ENCODE assay signal across 8 mouse cellular contexts in the genomic region with DNA sequence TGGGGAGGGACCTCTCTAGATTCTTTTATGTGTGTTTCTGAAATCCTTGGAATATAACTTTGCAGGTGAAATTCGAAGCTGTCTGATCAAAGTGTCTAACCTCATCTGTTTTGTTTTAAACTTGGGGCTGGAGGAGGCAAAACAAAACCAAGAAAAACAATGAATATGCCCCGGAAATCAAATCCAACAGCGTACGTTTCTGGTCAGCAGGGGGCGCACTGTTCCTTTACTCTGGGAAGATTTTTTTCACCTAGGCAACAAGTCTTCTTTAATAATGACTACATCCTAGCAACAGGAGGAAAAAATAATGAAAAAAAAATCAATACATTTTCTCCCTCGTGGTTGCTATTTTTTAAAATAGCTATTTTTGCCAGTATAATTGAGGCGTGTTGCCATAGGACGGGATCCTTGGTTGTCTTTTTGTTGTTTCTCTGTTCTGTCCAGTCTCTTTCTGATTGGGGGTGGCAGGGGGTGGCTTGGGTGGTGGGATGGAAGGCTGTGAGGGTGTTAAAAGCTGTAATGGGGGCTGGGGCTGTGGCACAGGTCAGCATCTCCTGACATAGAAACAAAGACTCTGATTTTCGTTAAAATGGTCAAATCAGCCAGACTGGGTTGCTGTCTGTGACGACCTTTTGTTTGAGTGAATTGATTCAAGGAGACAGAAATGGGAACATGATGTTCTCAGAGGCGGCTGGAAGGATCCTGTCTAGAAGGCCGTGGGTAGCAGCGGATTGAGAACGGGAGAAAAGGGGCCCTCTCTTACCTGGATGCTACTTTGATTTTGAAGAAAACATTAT. TPM values are rescaled to one million over a fixed set of nuclear protein-coding genes. Genes with fewer than 3 reads are reported as not detected.
DNase-seq lines count a peak whose midpoint lies in the region; ATAC-seq lines count a peak whose summit lies in the region.

No protein-coding gene starts in this region.

- intact Hi-C loops in left cerebral cortex, postnatal 25 days (cut with DNase I) = loop anchor here (2.0 to 10.0 kb wide), 5 partner anchors 56 to 350 kb away; no protein-coding TSS in a partner anchor

- DNase-seq in heart, adult 18-20 months = peak; percentile 48 to 92
- peak; percentile 76 for DNase-seq in cerebellum, adult 9-10 months
- DNase-seq in frontal cortex, postnatal 14 days (ENCODE audit: low spot score in 2 of 2) = peak; percentile 61 to 82
- peak; percentile 87 to 89 for DNase-seq in left cerebral cortex, postnatal 25 days (ENCODE audit: low spot score in 2 of 2)
- DNase-seq in spleen, postnatal 4 days (ENCODE audit: low spot score in 2 of 2) = peak; percentile 56 to 85

- no peak for ATAC-seq in heart, embryonic 11.5 days (replicated peaks; ENCODE audit: insufficient number of reproducible peaks, low FRiP score, low TSS enrichment)
- ATAC-seq in hindbrain, embryonic 16.5 days = peak; percentile 46
- peak; percentile 40 for ATAC-seq in midbrain, embryonic 16.5 days

- H3K27me3 ChIP-seq in heart, embryonic 11.5 days (ENCODE audit: control insufficient read depth, insufficient read depth, low read length) = no peaks in the 10 kb centered on the region
- H3K27me3 ChIP-seq in hindbrain, embryonic 16.5 days (replicated peaks; ENCODE audit: control insufficient read depth, insufficient read depth, low read length) = no peaks in the 10 kb centered on the region
- H3K27me3 ChIP-seq in midbrain, embryonic 16.5 days (ENCODE audit: control insufficient read depth, insufficient read depth, low read depth, low read length) = no peaks in the 10 kb centered on the region

- H3K4me3 ChIP-seq in heart, embryonic 11.5 days (ENCODE audit: low read depth, low read length) = no peak overlapping the region
- no peak overlapping the region for H3K4me3 ChIP-seq in hindbrain, embryonic 16.5 days (ENCODE audit: low read length)
- H3K4me3 ChIP-seq in midbrain, embryonic 16.5 days (ENCODE audit: low read depth, low read length) = no peak overlapping the region

- 39% methylated on average over 14 of the region's 14 CpGs for WGBS in heart, embryonic 11.5 days (ENCODE audit: insufficient replicate concordance)
- 27% methylated on average over 14 of the region's 14 CpGs for WGBS in hindbrain, embryonic 16.5 days
- 21% methylated on average over 14 of the region's 14 CpGs for WGBS in midbrain, embryonic 16.5 days

- H3K4me2 ChIP-seq in heart, embryonic 11.5 days = no peak overlapping the region
- H3K4me2 ChIP-seq in hindbrain, embryonic 16.5 days (ENCODE audit: low read length) = peak overlapping the region; percentile 26; the same call in 1 of the 2 replicates
- H3K4me2 ChIP-seq in midbrain, embryonic 16.5 days (ENCODE audit: low read length) = peak overlapping the region; percentile 28

- no peak overlapping the region for H3K27ac ChIP-seq in heart, embryonic 11.5 days (ENCODE audit: low read depth, low read length)
- H3K27ac ChIP-seq in hindbrain, embryonic 16.5 days (ENCODE audit: low read depth, low read length) = no peak overlapping the region
- H3K27ac ChIP-seq in midbrain, embryonic 16.5 days (ENCODE audit: low read length) = peak overlapping the region; percentile 74

- H3K9me3 ChIP-seq in heart, embryonic 11.5 days (replicated peaks; ENCODE audit: control insufficient read depth, low read length) = no peaks in the 10 kb centered on the region
- no peaks in the 10 kb centered on the region for H3K9me3 ChIP-seq in hindbrain, embryonic 16.5 days (ENCODE audit: control insufficient read depth, low read length)
- no peaks in the 10 kb centered on the region for H3K9me3 ChIP-seq in midbrain, embryonic 16.5 days (replicated peaks; ENCODE audit: control insufficient read depth, low read length, poor library complexity, severe bottlenecking)

- H3K4me1 ChIP-seq in heart, embryonic 11.5 days (ENCODE audit: control insufficient read depth, insufficient read depth, low read length) = no peaks in the 10 kb centered on the region
- no peaks in the 10 kb centered on the region for H3K4me1 ChIP-seq in hindbrain, embryonic 16.5 days (ENCODE audit: control insufficient read depth, insufficient read depth, low read depth, low read length)
- H3K4me1 ChIP-seq in midbrain, embryonic 16.5 days (ENCODE audit: control insufficient read depth, insufficient read depth, low read length) = peaks cover 6% of the 10 kb centered on the region

- no peak overlapping the region for H3K9ac ChIP-seq in heart, embryonic 11.5 days (ENCODE audit: low read depth, low read length)
- H3K9ac ChIP-seq in hindbrain, embryonic 16.5 days (ENCODE audit: low read depth, low read length) = no peak overlapping the region
- no peak overlapping the region for H3K9ac ChIP-seq in midbrain, embryonic 16.5 days (ENCODE audit: low read depth, low read length)

- no peaks in the 10 kb centered on the region for H3K36me3 ChIP-seq in heart, embryonic 11.5 days (ENCODE audit: control insufficient read depth, insufficient read depth, low read length)
- H3K36me3 ChIP-seq in hindbrain, embryonic 16.5 days (ENCODE audit: control insufficient read depth, insufficient read depth, low read length) = no peaks in the 10 kb centered on the region
- H3K36me3 ChIP-seq in midbrain, embryonic 16.5 days (ENCODE audit: control insufficient read depth, insufficient read depth, low read length) = no peaks in the 10 kb centered on the region

RNA-seq across cellular contexts. Expression of gene Uox, which starts 5.8 kb away (rescaled TPM):
- total RNA-seq in heart, adult 18-20 months (2021) = not detected
- polyA plus RNA-seq in heart, embryonic 11.5 days (2014; fragmentation: Nextera tagmentation; extraction: Ambion mirVana) = not detected in 2 replicates
- polyA plus RNA-seq in hindbrain, embryonic 16.5 days (2015; fragmentation: Nextera tagmentation; extraction: Ambion mirVana) = 0.14 TPM in 1 of 2 replicates, not detected in the other
- under 1 TPM; 0.39 to 0.80 TPM for total RNA-seq in left cerebral cortex, postnatal 25 days (2021)
- 0.09 TPM in 1 of 2 replicates, not detected in the other for polyA plus RNA-seq in midbrain, embryonic 16.5 days (2015; fragmentation: Nextera tagmentation; extraction: Ambion mirVana)

RNA-seq across cellular contexts. Expression of gene Rpf1, which starts 43.2 kb away (rescaled TPM):
- 10 to 100 TPM; 13.2 to 14.8 TPM for total RNA-seq in heart, adult 18-20 months (2021)
- polyA plus RNA-seq in heart, embryonic 11.5 days (2014; fragmentation: Nextera tagmentation; extraction: Ambion mirVana) = 47.2 and 49.8 TPM in 2 replicates
- 31.5 and 32.5 TPM in 2 replicates for polyA plus RNA-seq in hindbrain, embryonic 16.5 days (2015; fragmentation: Nextera tagmentation; extraction: Ambion mirVana)
- 10 to 100 TPM; 15.7 to 18.5 TPM for total RNA-seq in left cerebral cortex, postnatal 25 days (2021)
- polyA plus RNA-seq in midbrain, embryonic 16.5 days (2015; fragmentation: Nextera tagmentation; extraction: Ambion mirVana) = 37.4 and 39.9 TPM in 2 replicates

RNA-seq across cellular contexts. Expression of gene Dnase2b, which starts 50.9 kb away (rescaled TPM):
- total RNA-seq in heart, adult 18-20 months (2021) = not detected
- polyA plus RNA-seq in heart, embryonic 11.5 days (2014; fragmentation: Nextera tagmentation; extraction: Ambion mirVana) = not detected in 2 replicates
- not detected in 2 replicates for polyA plus RNA-seq in hindbrain, embryonic 16.5 days (2015; fragmentation: Nextera tagmentation; extraction: Ambion mirVana)
- not detected for total RNA-seq in left cerebral cortex, postnatal 25 days (2021)
- not detected in 2 replicates for polyA plus RNA-seq in midbrain, embryonic 16.5 days (2015; fragmentation: Nextera tagmentation; extraction: Ambion mirVana)
